Mouse (Mus musculus): ENCODE data around the gene Ttpal. TPM values are rescaled to one million over a fixed set of nuclear protein-coding genes. Genes with fewer than 3 reads are reported as not detected.
A peak's percentile ranks its signal among the peaks of the same experiment; 100 is the strongest.

Ttpal gene
- polyA plus RNA-seq, 1 experiment from 2014 or later = 39.1 TPM

DNA sequence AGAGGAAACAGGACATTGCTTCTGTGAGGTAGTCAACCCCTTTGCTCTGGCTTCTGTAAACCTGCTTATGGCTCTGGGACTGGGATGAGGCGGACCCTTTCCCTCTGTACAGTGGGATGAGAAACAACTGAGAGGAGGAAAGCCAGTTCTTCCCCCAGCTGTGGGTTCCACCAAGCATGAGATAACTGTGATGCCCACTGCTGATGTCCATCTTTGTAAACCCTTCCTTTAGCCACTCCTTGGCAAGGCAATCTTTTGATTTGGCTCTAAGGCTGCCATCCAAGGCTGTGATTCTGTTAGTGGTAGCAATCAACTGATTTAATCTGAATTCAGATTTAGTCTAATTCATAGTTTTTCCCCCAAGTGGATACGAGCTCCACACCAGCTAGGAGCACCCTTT, 55.4 kb downstream of the Ttpal start:
- no peaks in the 10 kb centered on the region for H3K27me3 ChIP-seq (replicated peaks)
- no peaks in the 10 kb centered on the region for H3K9me3 ChIP-seq (replicated peaks)
- no peak overlapping the region for H3K9ac ChIP-seq (replicated peaks)
- 90% methylated on average over 2 of the region's 2 CpGs for WGBS
- H3K4me1 ChIP-seq = peaks cover 35% of the 10 kb centered on the region
- H3K4me2 ChIP-seq = 0 out of 2 replicates have a peak overlapping the region, but pooled peaks have one; percentile 70
- no peaks in the 10 kb centered on the region for H3K36me3 ChIP-seq
- ATAC-seq (ENCODE audit: low FRiP score) = no peak
- H3K4me3 ChIP-seq (replicated peaks) = no peak overlapping the region
- H3K27ac ChIP-seq (replicated peaks) = no peak overlapping the region

DNA sequence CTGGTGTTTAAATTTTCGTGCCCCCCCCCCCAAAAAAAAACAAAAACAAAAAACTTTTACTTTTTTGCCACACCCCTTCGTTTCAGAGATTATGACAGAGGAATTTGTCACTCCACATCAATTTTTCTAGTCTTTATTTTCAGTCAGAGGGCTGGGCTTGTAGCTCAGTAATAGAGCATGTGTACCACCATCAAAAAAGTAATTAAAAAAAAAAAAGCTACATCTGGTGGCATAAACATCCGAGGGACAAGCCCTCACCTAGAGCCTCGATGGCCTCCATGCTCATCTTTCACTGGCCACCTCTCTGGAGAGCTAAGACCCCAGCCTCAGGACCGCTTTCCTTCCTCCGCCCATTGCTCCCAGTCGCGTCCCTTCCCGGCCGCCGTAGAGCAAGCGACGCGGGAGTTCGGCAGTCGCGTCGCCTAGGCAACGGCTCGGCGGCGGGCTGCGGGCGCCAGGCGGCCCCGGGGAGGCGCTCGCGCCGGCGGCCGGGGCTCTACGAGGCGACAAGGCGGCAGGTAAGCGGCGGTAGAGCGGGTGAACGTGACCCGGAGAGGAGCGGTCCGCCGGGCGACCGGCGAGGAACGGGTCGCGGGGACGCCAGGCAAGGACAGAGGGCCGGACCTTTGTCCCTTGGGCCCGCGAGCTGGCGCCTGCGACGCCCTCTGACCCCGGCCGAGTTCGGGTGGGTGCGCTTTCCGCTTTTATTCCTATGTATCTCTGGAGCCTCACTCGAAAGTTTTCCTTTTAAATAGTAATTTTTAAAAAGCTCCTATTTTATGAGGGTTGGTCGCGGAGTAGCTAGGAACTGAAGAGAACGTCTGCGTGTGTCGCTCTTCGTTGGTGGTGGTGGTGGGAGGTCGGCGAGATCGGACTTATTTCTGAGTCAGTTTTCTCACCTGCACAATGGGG, 56.1 kb downstream of the Ttpal start, which contains the start of gene Pkig:
TSS of gene Pkig (plus strand) at position 412 of the 912 bp plus-strand sequence.
- Histone ChIP-seq H3K9ac (replicated peaks) (peak within 1 kb of the TSS; percentile 80), H3K9me3 (replicated peaks) (no peaks in the 10 kb centered on the region), H3K4me2 (peak within 1 kb of the TSS; percentile 70), H3K4me3 (replicated peaks) (peak within 1 kb of the TSS; percentile 96), H3K27ac (replicated peaks) (peak within 1 kb of the TSS; percentile 86), H3K27me3 (replicated peaks) (no peaks in the 10 kb centered on the region), H3K4me1 (peaks cover 35% of the 10 kb centered on the region), H3K36me3 (no peaks in the 10 kb centered on the region)
- 1% methylated on average over 71 of the region's 71 CpGs for WGBS
- ATAC-seq (ENCODE audit: low FRiP score) = peak; percentile 92

DNA sequence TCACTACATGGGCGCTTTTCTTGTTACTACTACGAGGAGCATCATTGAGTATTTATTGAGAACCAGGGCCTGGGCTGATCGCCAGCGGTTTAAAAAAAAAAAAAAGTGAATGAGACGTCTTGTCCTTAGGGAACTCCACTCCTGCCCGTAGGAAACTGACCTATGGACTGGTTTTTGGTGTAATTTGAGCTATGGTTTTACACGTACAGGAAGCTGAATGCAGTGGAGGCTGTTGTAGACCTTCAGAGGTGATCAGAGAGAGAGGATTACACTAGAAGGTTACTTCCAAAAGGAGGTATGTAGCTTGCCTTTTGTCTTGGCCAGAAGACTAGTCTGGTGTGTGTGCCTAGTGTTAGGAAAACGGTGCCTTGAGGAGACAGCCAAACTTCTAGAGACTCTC, 56.8 kb downstream of the Ttpal start:
- no peaks in the 10 kb centered on the region for H3K9me3 ChIP-seq (replicated peaks)
- no peak for ATAC-seq (ENCODE audit: low FRiP score)
- H3K36me3 ChIP-seq = no peaks in the 10 kb centered on the region
- H3K27ac ChIP-seq (replicated peaks) = peak overlapping the region; percentile 18; the same call in 1 of the 2 replicates
- H3K4me3 ChIP-seq (replicated peaks) = peak overlapping the region; percentile 96
- peak overlapping the region; percentile 70 for H3K4me2 ChIP-seq
- H3K27me3 ChIP-seq (replicated peaks) = no peaks in the 10 kb centered on the region
- 1% methylated on average over 8 of the region's 8 CpGs for WGBS
- H3K9ac ChIP-seq (replicated peaks) = peak overlapping the region; percentile 80; the same call in 1 of the 2 replicates
- H3K4me1 ChIP-seq = peaks cover 35% of the 10 kb centered on the region

DNA sequence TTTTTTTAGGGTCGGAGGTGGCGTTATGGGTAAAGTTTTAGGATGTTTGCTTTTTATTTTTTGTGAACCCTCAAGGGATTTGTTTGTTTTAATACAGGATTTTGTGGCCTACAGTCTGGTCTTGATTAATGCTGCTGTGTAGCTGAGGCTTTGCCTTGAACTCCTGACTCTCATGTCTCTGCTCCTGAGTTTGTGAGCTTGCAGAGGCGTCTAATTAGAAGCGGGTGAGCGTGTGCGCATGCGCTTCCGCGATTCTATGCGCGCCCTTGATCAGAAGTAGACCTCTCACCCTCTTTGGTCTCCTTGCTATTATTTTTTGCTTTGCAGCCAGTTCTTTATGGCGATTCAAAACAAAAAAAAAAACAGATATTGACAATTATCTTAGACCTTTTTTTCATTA, 57.3 kb downstream of the Ttpal start:
- no peak overlapping the region for H3K9ac ChIP-seq (replicated peaks)
- H3K27ac ChIP-seq (replicated peaks) = 0 out of 2 replicates have a peak overlapping the region, but pooled peaks have one; percentile 18
- WGBS = 87% methylated on average over 12 of the region's 12 CpGs
- no peak for ATAC-seq (ENCODE audit: low FRiP score)
- no peaks in the 10 kb centered on the region for H3K9me3 ChIP-seq (replicated peaks)
- peak overlapping the region; percentile 96 for H3K4me3 ChIP-seq (replicated peaks)
- peak overlapping the region; percentile 70 for H3K4me2 ChIP-seq
- peaks cover 35% of the 10 kb centered on the region for H3K4me1 ChIP-seq
- no peaks in the 10 kb centered on the region for H3K27me3 ChIP-seq (replicated peaks)
- H3K36me3 ChIP-seq = no peaks in the 10 kb centered on the region

DNA sequence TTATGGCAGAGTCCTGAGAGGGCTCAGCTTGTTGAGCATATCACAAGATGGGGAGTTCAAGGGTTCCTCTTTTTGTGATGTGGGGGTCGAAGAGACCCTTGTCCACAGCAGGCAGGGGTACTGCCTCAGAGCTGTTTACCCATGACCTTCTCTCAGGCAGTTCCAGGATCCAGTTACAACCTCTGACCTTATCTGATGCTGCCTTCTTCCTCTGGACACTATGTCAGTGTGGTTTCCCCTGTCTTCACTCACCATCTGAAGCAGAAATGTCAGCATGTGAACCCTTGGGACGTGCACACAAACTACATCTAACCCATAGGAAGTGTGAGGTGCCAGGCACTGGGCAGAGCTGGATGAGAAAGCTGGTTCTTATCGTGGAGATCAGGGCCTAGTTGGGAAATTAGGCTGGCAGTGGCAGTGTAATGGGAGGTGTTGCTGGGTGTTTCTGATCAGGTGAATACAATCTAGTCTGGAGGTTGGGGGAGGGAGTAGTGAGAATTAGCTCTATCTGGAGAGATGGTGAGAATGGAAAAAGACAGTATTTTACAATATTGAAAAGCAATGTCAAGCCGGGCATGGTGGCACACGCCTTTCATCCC, 58.1 kb downstream of the Ttpal start:
- no peak for ATAC-seq (ENCODE audit: low FRiP score)
- WGBS = 85% methylated on average over 5 of the region's 5 CpGs
- no peak overlapping the region for H3K9ac ChIP-seq (replicated peaks)

DNA sequence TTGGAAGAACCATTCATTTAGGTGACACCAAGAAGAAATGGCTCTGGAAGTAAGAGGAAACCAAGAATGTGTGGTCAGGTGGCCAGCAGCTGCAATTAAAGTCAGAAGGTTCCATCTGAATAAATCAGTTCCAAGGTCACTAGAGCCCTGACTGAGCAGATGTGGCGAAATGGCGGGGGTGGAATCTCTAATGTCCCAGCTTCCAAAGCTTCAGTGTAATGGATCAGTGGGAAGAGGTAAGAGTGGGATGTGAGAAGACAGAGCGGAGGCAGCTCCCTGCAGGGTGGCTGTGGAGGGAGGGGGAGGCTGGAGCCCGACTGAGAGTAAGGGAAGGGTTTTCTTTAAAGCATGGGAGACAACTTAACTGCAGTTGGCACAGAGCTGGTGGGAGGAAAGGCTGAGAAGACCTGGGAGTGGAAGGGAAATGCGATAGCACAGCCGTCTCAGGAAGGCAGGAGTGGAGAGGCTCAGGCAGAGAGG, 59.3 kb downstream of the Ttpal start:
- Histone ChIP-seq H3K4me2 (no peak overlapping the region), H3K9ac (replicated peaks) (no peak overlapping the region), H3K36me3 (no peaks in the 10 kb centered on the region), H3K4me3 (replicated peaks) (no peak overlapping the region), H3K4me1 (peaks cover 35% of the 10 kb centered on the region), H3K9me3 (replicated peaks) (no peaks in the 10 kb centered on the region), H3K27me3 (replicated peaks) (no peaks in the 10 kb centered on the region), H3K27ac (replicated peaks) (no peak overlapping the region)
- ATAC-seq (ENCODE audit: low FRiP score) = no peak
- 50% methylated on average over 6 of the region's 6 CpGs for WGBS

More for the DNA sequence above, 58.1 kb downstream of the Ttpal start:
- H3K4me1 ChIP-seq = peaks cover 35% of the 10 kb centered on the region
- H3K9me3 ChIP-seq (replicated peaks) = no peaks in the 10 kb centered on the region
- H3K27ac ChIP-seq (replicated peaks) = no peak overlapping the region
- no peak overlapping the region for H3K4me2 ChIP-seq
- H3K36me3 ChIP-seq = no peaks in the 10 kb centered on the region
- H3K4me3 ChIP-seq (replicated peaks) = no peak overlapping the region
- no peaks in the 10 kb centered on the region for H3K27me3 ChIP-seq (replicated peaks)

DNA sequence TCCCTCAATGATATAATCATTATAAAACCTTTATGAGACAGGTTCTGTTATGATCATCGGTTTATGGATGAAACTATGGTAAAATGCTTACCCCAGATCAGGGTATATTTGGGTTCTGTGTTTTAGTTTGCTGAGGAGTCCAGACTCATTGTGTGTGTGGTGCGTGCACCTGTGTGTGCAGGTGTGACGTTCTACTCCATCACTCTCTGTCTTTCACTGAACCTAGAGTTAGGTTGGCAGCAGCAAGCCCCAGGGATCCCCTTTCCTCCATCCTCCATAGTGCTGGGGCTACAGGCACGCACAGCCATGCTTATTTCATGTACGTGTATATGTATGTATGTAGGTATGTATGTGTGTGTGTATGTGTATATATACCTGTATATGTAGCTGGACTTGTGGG, 60.0 kb downstream of the Ttpal start:
- H3K4me2 ChIP-seq = no peak overlapping the region
- 97% methylated on average over 5 of the region's 5 CpGs for WGBS
- peaks cover 35% of the 10 kb centered on the region for H3K4me1 ChIP-seq
- no peak overlapping the region for H3K4me3 ChIP-seq (replicated peaks)
- ATAC-seq (ENCODE audit: low FRiP score) = no peak
- no peak overlapping the region for H3K27ac ChIP-seq (replicated peaks)
- no peaks in the 10 kb centered on the region for H3K9me3 ChIP-seq (replicated peaks)
- H3K36me3 ChIP-seq = no peaks in the 10 kb centered on the region
- no peak overlapping the region for H3K9ac ChIP-seq (replicated peaks)
- no peaks in the 10 kb centered on the region for H3K27me3 ChIP-seq (replicated peaks)

DNA sequence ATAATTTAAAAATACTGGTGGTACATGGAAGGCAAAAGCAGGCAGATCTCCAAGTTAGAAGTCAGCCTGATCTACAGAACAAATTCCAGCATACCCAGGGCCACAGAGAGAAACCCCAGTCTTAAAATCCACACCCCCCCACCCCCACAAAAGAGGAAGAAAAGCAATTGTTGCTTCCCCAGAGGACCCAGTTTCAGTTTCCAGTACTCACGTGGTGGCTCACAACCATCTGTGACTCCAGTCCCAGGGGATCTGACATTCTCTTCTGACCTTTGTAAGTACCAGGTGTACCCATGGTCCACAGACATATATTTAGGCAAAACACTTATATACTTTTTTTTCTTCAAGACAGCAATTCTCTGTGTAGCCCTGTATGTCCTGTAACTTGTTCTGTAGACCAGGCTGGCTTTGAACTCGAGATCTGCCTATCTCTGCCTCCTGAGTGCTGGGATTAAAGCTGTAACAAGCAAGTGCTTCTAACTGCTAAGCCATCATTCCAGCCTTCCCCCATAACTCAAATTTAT, 60.6 kb downstream of the Ttpal start:
- Histone ChIP-seq H3K4me3 (replicated peaks) (no peak overlapping the region), H3K36me3 (no peaks in the 10 kb centered on the region), H3K27ac (replicated peaks) (no peak overlapping the region), H3K4me2 (no peak overlapping the region), H3K4me1 (peaks cover 33% of the 10 kb centered on the region), H3K9ac (replicated peaks) (no peak overlapping the region), H3K27me3 (replicated peaks) (no peaks in the 10 kb centered on the region), H3K9me3 (replicated peaks) (no peaks in the 10 kb centered on the region)
- WGBS = 69% methylated on average over 2 of the region's 2 CpGs
- no peak for ATAC-seq (ENCODE audit: low FRiP score)

DNA sequence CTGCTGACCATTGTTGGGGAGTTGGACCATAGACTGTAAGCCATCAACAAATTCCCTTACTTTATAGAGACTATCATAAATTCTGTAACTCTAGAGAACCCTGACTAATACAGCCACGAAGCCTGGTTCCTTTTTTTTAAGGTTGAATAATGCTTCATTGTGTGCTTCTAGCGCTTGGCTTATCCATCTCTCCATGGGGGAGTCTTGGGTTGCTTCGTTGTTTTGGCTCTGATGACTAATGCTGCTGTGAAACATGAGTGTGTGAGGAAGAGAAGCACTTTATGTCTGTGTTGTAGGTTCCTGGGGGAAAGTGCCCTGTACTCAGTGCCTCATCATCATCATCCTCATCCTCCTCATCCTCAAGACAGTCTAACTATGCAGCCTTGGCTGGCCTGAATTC, 61.8 kb downstream of the Ttpal start:
- H3K9ac ChIP-seq (replicated peaks) = no peak overlapping the region
- H3K4me1 ChIP-seq = peaks cover 29% of the 10 kb centered on the region
- H3K36me3 ChIP-seq = no peaks in the 10 kb centered on the region
- H3K9me3 ChIP-seq (replicated peaks) = no peaks in the 10 kb centered on the region
- no peak overlapping the region for H3K4me3 ChIP-seq (replicated peaks)
- H3K27me3 ChIP-seq (replicated peaks) = no peaks in the 10 kb centered on the region
- no peak for ATAC-seq (ENCODE audit: low FRiP score)
- no peak overlapping the region for H3K4me2 ChIP-seq
- no peak overlapping the region for H3K27ac ChIP-seq (replicated peaks)
- 44% methylated on average over 3 of the region's 3 CpGs for whole genome bisulfite sequencing

DNA sequence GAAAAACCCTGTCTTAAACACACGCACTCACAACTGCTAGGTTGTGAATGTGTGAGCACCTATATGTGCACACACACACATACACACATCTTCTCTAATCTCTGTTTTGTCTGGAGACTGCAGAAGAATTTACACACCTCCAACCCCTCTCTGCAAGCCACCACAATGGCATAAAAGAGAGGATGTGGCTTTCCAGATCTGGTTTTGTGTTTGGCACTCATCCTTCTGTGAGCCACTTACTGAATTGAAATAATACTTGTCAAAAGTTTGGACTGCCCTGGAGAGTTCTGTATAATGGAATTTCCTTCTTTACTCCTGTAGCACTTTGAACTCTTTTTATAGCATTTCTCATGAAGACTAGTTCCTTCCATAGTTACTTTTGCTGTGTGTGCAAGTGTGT, 64.9 kb downstream of the Ttpal start:
- ATAC-seq (ENCODE audit: low FRiP score) = no peak
- H3K9ac ChIP-seq (replicated peaks) = no peak overlapping the region
- H3K27me3 ChIP-seq (replicated peaks) = no peaks in the 10 kb centered on the region
- peaks cover 3% of the 10 kb centered on the region for H3K4me1 ChIP-seq
- H3K4me3 ChIP-seq (replicated peaks) = no peak overlapping the region
- H3K36me3 ChIP-seq = no peaks in the 10 kb centered on the region
- no peaks in the 10 kb centered on the region for H3K9me3 ChIP-seq (replicated peaks)
- no peak overlapping the region for H3K27ac ChIP-seq (replicated peaks)
- 95% methylated on average over 1 of the region's 1 CpGs for WGBS
- H3K4me2 ChIP-seq = no peak overlapping the region
